Mouse (Mus musculus) lung, adult 2 months (tissue): ENCODE measurements around the gene Dqx1. TPM values are rescaled to one million over a fixed set of nuclear protein-coding genes. Genes with fewer than 3 reads are reported as not detected.

Source experiments
- DNase-seq: peaks from one replicate; pipeline ENCODE4 v3.0.0; 2022
- H3K4me1 ChIP-seq: fragments of 200-500 bp; 2 replicates; pipeline ENCODE4 v1.6.1; 2011; ENCODE audit warnings: low read length; ENCODE audit not compliant: control insufficient read depth, insufficient read depth
- H3K4me3 ChIP-seq: fragments of 200-500 bp; replicated peaks from 2 replicates; pipeline ENCODE3; 2011; ENCODE audit warnings: low read depth, mild to moderate bottlenecking, control low read depth, low read length; ENCODE audit errors: extremely low read depth
- CTCF ChIP-seq: fragments of 200-500 bp; IDR thresholded peaks from 2 replicates; pipeline ENCODE4 v1.5.1; 2011; ENCODE audit warnings: mild to moderate bottlenecking, low read length, control low read depth; ENCODE audit not compliant: insufficient read depth
- POLR2A ChIP-seq: fragments of 200-500 bp; IDR thresholded peaks from 2 replicates; pipeline ENCODE4 v1.6.1; 2011; ENCODE audit warnings: low read depth, mild to moderate bottlenecking, control low read depth, low read length, borderline replicate concordance; ENCODE audit errors: extremely low read depth
- WGBS: fragments of 180-500 bp; shearing (Covaris S2); methylation state at CpG from one replicate; pipeline ENCODE4 v1.1.7; 2018; 5-methylcytosine and 5-hydroxymethylcytosine counted together
- polyA plus RNA-seq: library from polyadenylated mRNA; depleted of rRNA; stranded (reverse); fragments of >200 nt; gene quantifications from 2 replicates; pipeline ENCODE4 v1.2.3, GENCODE M21; 2012

Dqx1 gene
- polyA plus RNA-seq, 1 experiment = 4.3 TPM

DNA sequence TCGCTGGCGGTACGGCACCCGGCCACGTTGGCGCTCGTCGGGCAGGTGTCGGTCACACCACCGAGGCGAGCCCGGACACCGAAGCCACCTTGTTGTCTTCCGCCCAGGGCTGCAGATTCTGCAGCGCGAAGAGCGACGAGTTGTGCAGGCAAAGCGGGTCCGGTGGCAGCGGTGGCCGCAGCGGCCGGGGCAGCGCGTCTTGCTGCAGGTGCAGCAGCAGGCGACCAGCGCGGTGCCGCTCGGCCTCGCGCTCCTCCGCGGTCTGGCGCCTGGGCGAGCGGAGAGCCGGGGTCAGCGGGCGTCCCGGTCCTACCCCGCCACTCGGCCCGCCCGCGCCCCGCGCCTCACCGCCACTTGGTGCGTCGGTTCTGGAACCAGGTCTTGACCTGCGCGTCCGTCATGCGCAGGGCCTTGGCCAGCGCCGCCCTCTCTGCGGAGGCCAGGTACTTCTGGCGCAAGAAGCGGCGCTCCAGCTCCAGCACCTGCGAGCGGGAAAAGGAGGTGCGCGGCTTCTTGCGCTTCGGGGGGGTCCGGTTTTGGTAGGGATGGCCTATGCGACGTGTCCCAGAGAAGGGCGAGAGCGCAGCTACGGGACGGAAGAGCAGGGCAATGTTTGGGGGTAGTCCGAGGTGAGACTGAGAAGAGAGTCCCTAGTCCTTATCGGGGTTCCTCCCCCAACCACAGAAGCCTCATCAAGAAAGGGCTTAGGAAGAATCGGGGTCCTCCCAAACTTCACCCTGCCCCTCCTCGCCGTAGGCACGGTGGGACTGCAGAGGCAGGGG is 11.3 kb downstream of the Dqx1 start:
- peak; percentile 45 for DNase-seq
- Histone ChIP-seq H3K4me3 (no peak overlapping the region), H3K4me1 (peaks cover 12% of the 10 kb centered on the region; the same call in 1 of the 2 replicates)
- 2% methylated on average over 81 of the region's 81 CpGs for WGBS
- no peak for TF ChIP-seq CTCF

- DNase-seq = peak; percentile 30
- peaks cover 12% of the 10 kb centered on the region; the same call in 1 of the 2 replicates for H3K4me1 ChIP-seq
- H3K4me3 ChIP-seq = no peak overlapping the region
These were observed 12.0 kb downstream of the Dqx1 start for GRCm38 (mm10) chr6:83069488-83070246.

GRCm38 (mm10) chr6:83070247-83070310 is 12.4 kb downstream of the Dqx1 start, which contains the start of gene Tlx2:
Gene Tlx2, minus strand, starts transcription at chr6:83070293.
- no peak for TF ChIP-seq POLR2A
- no peak for TF ChIP-seq CTCF
- no peak within 1 kb of the TSS for H3K4me3 ChIP-seq

More at GRCm38 (mm10) chr6:83069488-83070246, 12.0 kb downstream of the Dqx1 start:
- TF ChIP-seq POLR2A = no peak
- TF ChIP-seq CTCF = no peak
- 3% methylated on average over 68 of the region's 69 CpGs for WGBS

GRCm38 (mm10) chr6:83070311-83071219 is 12.9 kb downstream of the Dqx1 start:
- H3K4me3 ChIP-seq = no peak overlapping the region
- H3K4me1 ChIP-seq = peaks cover 12% of the 10 kb centered on the region; the same call in 1 of the 2 replicates
- 3% methylated on average over 58 of the region's 58 CpGs for WGBS
- no peak for TF ChIP-seq CTCF
- no peak for TF ChIP-seq POLR2A
- DNase-seq = peak; percentile 47

More at GRCm38 (mm10) chr6:83070247-83070310, 12.4 kb downstream of the Dqx1 start, which contains the start of gene Tlx2:
- peaks cover 12% of the 10 kb centered on the region; the same call in 1 of the 2 replicates for H3K4me1 ChIP-seq
- DNase-seq = no peak
- 0% methylated on average over 10 of the region's 10 CpGs for WGBS

GRCm38 (mm10) chr6:83071220-83071619 is 13.6 kb downstream of the Dqx1 start:
- no peak for DNase-seq
- WGBS = 4% methylated on average over 24 of the region's 24 CpGs
- TF ChIP-seq CTCF = no peak
- no peak for TF ChIP-seq POLR2A
- H3K4me3 ChIP-seq = no peak overlapping the region
- H3K4me1 ChIP-seq = peaks cover 12% of the 10 kb centered on the region; the same call in 1 of the 2 replicates

DNA sequence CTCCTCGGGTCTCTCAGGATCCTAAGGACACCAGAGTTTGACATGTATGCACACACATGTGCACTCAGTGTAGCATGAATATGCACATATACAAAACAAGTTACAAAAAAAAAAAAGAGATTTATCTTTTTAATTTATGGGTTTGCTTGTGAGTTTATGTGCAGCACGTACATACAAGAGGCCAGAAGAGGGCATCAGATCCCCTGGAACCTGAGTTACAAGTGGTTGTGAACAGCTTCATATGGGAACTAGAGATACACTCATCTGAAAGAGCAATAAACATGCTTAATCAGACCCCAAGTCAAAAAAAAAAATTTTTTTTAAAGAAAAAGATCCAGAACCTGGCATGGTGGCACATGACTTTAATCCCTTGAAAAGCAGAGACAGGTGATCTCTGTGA is 17.3 kb downstream of the Dqx1 start:
- Histone ChIP-seq H3K4me3 (no peak overlapping the region), H3K4me1 (peaks cover 10% of the 10 kb centered on the region)
- no peak for TF ChIP-seq POLR2A
- 0 out of 2 replicates have a peak, but pooled peaks have one; percentile 1 for TF ChIP-seq CTCF
- 13% methylated on average over 2 of the region's 2 CpGs for WGBS
- DNase-seq = no peak

- TF ChIP-seq POLR2A (no peak), CTCF (no peak)
- DNase-seq = peak; percentile 69
- Histone ChIP-seq H3K4me3 (peak within 1 kb of the TSS; percentile 87), H3K4me1 (peaks cover 6% of the 10 kb centered on the region)
- under 1% methylated on average over 54 of the region's 54 CpGs for WGBS
These were observed 20.1 kb downstream of the Dqx1 start, which contains the start of gene Pcgf1 for GRCm38 (mm10) chr6:83077630-83078323. Gene Pcgf1, plus strand, starts transcription at chr6:83077869.

DNA sequence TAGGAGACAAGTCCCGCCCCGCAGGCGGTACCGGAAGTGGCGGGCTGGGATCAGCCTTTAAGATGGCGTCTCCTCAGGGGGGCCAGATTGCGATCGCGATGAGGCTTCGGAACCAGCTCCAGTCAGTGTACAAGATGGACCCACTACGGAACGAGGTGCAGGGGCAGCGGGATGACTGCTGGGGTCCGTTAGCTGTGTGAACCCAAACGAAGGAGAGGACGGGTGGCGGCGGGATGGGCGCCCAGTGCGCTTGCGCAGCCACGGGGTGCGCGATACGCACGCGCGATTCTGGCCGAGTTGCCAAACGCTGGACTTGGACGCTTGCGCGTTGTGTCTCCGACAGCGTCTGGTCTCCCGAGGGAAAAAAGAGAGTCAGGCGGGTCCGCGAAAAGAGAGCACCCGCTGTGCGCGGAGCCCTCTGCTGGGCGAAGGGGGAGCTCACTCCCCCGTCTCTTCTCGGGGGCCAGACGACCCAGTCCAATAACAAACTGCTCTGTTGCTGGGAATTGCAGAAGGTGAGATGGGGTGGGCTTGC is 20.7 kb downstream of the Dqx1 start:
- WGBS = under 1% methylated on average over 46 of the region's 46 CpGs
- TF ChIP-seq POLR2A (peak; percentile 67; the same call in 1 of the 2 replicates), CTCF (0 out of 2 replicates have a peak, but pooled peaks have one; percentile 28)
- DNase-seq = peak; percentile 100
- H3K4me1 ChIP-seq = peaks cover 6% of the 10 kb centered on the region
- H3K4me3 ChIP-seq = peak overlapping the region; percentile 87
